Mouse (Mus musculus): ENCODE data around the gene Psmb10. TPM values are rescaled to one million over a fixed set of nuclear protein-coding genes. Genes with fewer than 3 reads are reported as not detected.

Psmb10 gene
- polyA plus RNA-seq (2012; rRNA removed): 143 and 177 TPM in 2 replicates

DNA sequence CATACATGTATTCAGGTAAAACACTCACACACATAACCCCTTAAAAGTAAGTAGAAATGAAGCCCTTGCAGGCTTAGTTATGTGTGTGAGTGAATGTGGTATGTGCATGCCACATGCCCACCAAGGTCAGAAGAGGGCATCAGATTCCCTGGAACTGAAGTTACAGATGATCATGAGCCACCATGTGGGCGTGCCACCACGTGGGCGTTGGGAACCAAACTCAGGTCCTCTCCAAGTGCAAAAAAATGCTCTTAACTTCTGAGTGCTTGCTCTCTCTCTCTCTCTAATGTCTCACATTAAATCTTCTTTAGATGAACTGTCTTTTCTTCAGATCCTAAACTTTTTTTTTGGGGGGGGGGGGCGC, at the start of gene Psmb10:
Psmb10 (minus strand) TSS at position 139 of the 364 bp plus-strand sequence.

DNA sequence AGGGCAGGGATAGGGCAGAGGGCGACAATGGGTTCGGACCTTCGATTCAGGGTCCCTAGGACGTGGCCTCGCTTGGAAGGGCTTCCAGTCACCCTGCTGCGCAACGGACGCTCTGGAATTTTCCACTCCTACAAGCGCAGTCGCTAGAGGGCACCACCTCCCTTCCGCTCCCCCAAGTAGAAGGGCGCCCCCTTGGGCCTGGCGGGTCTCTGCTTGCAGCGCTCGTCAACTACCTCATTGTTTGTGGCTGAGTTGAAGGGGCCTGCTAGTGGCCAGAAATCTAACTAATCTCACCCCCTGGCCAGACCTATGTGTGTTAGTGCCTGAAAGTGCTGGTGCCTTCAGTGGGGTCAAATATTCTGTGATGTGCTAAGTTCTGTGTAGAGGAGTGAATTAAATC, 41.1 kb upstream of the Psmb10 start, which contains the start of gene Dpep3:
Dpep3 (minus strand) TSS at position 105 of the 400 bp plus-strand sequence.

DNA sequence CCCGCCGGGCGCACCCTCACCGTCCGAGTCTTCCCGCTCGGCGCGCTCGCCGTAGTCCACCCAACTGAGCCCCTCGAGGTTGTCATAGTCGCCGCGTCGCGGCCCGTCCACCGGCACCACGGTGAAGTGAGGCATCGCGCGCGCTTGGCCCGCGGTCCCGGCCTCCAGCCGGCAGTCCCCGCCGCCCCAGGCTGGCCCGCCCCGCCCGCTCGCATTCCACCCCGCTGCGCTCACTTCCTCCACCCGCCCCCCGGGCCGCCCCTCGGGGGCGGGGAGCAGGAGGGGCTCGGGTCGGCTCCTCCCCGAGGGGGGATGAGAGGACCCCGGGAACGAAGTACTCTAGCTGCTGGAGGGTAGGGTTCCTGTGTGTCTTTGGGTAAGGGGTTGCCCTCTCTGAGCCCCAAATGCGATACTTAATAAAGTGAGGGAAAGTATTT, 27.7 kb upstream of the Psmb10 start, which contains the start of gene Slc12a4:
Slc12a4 (minus strand) TSS at position 193 of the 437 bp plus-strand sequence.

DNA sequence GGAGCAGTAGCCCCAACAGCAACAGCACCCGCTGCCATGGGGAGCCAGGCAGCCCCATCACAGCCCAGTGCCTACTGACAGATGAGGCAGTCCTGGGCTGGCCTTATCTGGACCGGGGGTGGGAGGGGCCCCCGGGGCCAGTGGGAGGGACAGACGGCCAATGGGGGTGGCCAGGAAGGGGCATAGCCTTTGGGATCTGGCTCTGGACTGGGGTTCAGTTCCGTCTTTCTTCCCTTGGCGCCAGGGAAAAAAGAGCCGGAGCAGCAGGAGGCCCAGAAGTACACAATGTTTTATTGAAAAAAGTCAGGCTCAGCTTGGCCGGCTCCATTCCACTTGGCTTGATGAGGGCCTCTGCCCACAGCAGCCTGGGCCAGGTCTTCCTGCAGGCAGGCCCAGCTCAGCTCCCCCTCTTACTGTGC, 5.1 kb upstream of the Psmb10 start, which contains the start of gene Lcat:
Lcat (minus strand) TSS at position 62 of the 419 bp plus-strand sequence.

DNA sequence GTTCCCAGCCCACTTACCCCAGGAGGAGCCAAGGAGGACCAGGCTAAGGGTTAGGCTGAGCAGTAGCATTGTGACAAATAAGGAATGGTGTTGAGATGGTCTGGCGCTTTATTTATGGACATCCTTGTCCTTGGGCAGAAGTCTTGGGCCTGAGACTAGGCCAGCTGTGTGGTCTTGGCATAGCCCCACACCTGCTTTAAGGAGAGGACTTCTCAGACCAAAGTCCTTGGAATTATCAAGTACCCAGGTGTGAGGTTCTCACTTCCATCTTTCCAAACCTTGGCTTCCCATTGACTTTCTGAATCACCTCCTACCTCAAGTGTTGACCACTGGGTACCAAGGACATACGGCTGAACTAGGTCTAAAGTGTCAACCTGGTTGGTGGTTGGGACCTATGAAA, 4.5 kb downstream of the Psmb10 start, which contains the start of gene Ctrl:
Ctrl (minus strand) TSS at position 101 of the 400 bp plus-strand sequence.

DNA sequence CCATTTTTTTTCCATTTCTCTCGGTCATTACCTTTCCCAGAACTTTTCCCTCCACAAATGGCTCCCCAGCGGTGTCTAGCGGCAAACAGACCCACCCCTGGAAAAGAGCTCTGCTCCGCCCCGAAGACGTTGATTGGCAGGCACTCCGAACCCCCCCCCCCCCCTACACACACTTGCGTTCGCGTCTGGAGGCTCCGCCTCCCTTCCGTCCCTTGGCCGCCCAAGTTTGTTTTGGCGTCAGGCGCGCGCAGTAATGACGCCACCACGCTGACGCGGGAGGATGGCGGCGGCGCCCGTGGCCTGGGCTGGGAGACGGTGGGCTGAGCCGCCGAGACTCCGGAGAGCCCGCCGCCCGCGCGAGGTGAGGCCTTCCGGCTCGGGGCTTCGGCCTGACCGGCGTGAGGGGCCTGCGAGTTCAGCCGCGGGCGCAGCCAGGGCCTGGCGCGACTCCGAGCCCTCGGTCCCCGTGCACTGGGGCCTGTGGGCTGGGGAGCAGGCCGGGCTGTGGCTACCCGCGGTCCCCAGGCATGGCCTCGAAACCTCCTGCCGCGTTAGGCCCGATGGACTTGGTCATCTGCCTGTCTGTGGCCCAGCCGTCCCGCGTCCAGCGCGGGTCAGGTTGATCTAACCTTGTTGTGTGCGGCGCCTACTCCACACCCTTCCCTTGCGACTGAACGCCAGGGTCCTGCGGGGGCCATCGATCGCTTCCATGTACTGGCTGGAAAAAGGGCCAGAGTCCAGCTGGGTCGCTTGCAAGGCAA, 37.9 kb downstream of the Psmb10 start, which contains the start of gene Pskh1:
Pskh1 (plus strand) TSS at position 262 of the 761 bp plus-strand sequence.

DNA sequence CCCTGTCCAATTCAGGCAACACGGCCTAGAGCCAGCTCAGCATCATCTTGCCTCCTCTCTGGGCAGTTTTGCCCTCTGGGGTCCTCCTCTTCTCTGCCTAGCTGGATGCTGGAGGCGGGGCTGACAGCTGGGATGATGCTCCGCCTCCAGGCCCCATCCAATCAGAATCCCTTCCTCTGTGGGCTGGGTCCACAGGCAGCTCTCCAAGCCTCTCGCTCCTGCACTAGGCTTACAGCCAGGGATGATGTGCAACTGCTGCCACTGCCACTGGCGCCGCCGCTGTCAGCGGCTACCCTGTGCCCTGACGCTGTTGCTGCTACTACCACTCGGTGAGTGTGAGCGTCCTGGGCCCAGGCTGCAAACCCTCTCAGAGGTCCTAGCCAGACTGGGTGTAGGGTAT, 44.9 kb downstream of the Psmb10 start, which contains the start of gene Nrn1l:
Nrn1l (plus strand) TSS at position 229 of the 400 bp plus-strand sequence.

Other genes with a start within 250 kb of the Psmb10 start
- gene Acd, start 237.3 kb downstream of the Psmb10 start, polyA plus RNA-seq (2012; rRNA removed): 34.0 and 47.2 TPM in 2 replicates
- gene Pard6a, start 237.3 kb downstream of the Psmb10 start, polyA plus RNA-seq (2012; rRNA removed): 22.0 and 26.5 TPM in 2 replicates
- not detected in 2 replicates for gene 4933405L10Rik, start 230.8 kb downstream of the Psmb10 start, polyA plus RNA-seq (2012; rRNA removed)
- 19.4 and 22.4 TPM in 2 replicates for gene Enkd1, start 230.2 kb downstream of the Psmb10 start, polyA plus RNA-seq (2012; rRNA removed)
- gene Gfod2, start 179.8 kb downstream of the Psmb10 start, polyA plus RNA-seq (2012; rRNA removed): 22.0 and 24.5 TPM in 2 replicates
- gene Ranbp10, start 111.1 kb downstream of the Psmb10 start, polyA plus RNA-seq (2012; rRNA removed): 32.9 and 33.2 TPM in 2 replicates
- 0.83 and 0.91 TPM in 2 replicates for gene Tsnaxip1, start 110.7 kb downstream of the Psmb10 start, polyA plus RNA-seq (2012; rRNA removed)
- 25.1 and 31.5 TPM in 2 replicates for gene Cenpt, start 85.2 kb downstream of the Psmb10 start, polyA plus RNA-seq (2012; rRNA removed)
- gene Thap11, start 83.3 kb downstream of the Psmb10 start, polyA plus RNA-seq (2012; rRNA removed): 123 and 125 TPM in 2 replicates
- gene Nutf2, start 77.9 kb downstream of the Psmb10 start, polyA plus RNA-seq (2012; rRNA removed): 43.3 and 62.6 TPM in 2 replicates
- 140 and 149 TPM in 2 replicates for gene Edc4, start 57.6 kb downstream of the Psmb10 start, polyA plus RNA-seq (2012; rRNA removed)
- 9.7 and 9.8 TPM in 2 replicates for gene Nrn1l, start 44.9 kb downstream of the Psmb10 start, polyA plus RNA-seq (2012; rRNA removed)
- gene Pskh1, start 38.0 kb downstream of the Psmb10 start, polyA plus RNA-seq (2012; rRNA removed): 75.9 and 81.9 TPM in 2 replicates
- gene Ctrl, start 4.6 kb downstream of the Psmb10 start, polyA plus RNA-seq (2012; rRNA removed): 4.0 and 6.0 TPM in 2 replicates
- gene Lcat, start 4.9 kb upstream of the Psmb10 start, polyA plus RNA-seq (2012; rRNA removed): 5.1 and 8.3 TPM in 2 replicates
- gene Slc12a4, start 27.7 kb upstream of the Psmb10 start, polyA plus RNA-seq (2012; rRNA removed): 97.5 and 103 TPM in 2 replicates
- gene Dpep3, start 41.0 kb upstream of the Psmb10 start, polyA plus RNA-seq (2012; rRNA removed): 0.49 and 0.52 TPM in 2 replicates
- gene Dus2, start 52.9 kb upstream of the Psmb10 start, polyA plus RNA-seq (2012; rRNA removed): 10.5 and 12.3 TPM in 2 replicates
- gene Dpep2nb, start 67.5 kb upstream of the Psmb10 start, polyA plus RNA-seq (2012; rRNA removed): not detected in 2 replicates
- 14.6 and 19.5 TPM in 2 replicates for gene Ddx28, start 73.4 kb upstream of the Psmb10 start, polyA plus RNA-seq (2012; rRNA removed)
- gene Nfatc3, start 120.4 kb upstream of the Psmb10 start, polyA plus RNA-seq (2012; rRNA removed): 21.8 and 35.0 TPM in 2 replicates
- 20.6 and 21.5 TPM in 2 replicates for gene Esrp2, start 198.5 kb upstream of the Psmb10 start, polyA plus RNA-seq (2012; rRNA removed)
- gene Pla2g15, start 212.0 kb upstream of the Psmb10 start, polyA plus RNA-seq (2012; rRNA removed): 23.2 and 23.3 TPM in 2 replicates
- gene Slc7a6, start 230.4 kb upstream of the Psmb10 start, polyA plus RNA-seq (2012; rRNA removed): 48.7 and 68.6 TPM in 2 replicates